Mouse (Mus musculus) hindbrain, embryonic 13.5 days (tissue): ENCODE measurements around the gene Ano1. TPM values are rescaled to one million over a fixed set of nuclear protein-coding genes. Genes with fewer than 3 reads are reported as not detected.

Experiments used
- ATAC-seq: fragments of 200-750 bp; cut with Nextera tagmentation; 2 replicates; pipeline ENCODE4 v1.8.0; 2017; ENCODE audit warnings: moderate TSS enrichment; ENCODE audit not compliant: low FRiP score
- H3K27ac ChIP-seq: fragments of 300-500 bp; sonication (generic); 2 replicates; pipeline ENCODE4 v1.5.1; 2015; ENCODE audit warnings: inconsistent platforms, mild to moderate bottlenecking, moderate library complexity
- H3K27me3 ChIP-seq: fragments of 300-500 bp; sonication (generic); 2 replicates; pipeline ENCODE4 v1.6.1; 2015; ENCODE audit warnings: mild to moderate bottlenecking, inconsistent platforms
- H3K36me3 ChIP-seq: fragments of 300-500 bp; sonication (generic); 2 replicates; pipeline ENCODE4 v1.6.1; 2015; ENCODE audit warnings: mild to moderate bottlenecking, inconsistent platforms
- H3K4me1 ChIP-seq: fragments of 300-500 bp; sonication (generic); replicated peaks from 2 replicates; pipeline ENCODE4 v1.6.1; 2015; ENCODE audit warnings: inconsistent platforms
- H3K4me2 ChIP-seq: fragments of 300-500 bp; sonication (generic); 2 replicates; pipeline ENCODE4 v1.6.1; 2015; ENCODE audit warnings: inconsistent platforms, mild to moderate bottlenecking, moderate library complexity
- H3K4me3 ChIP-seq: fragments of 300-500 bp; sonication (generic); 2 replicates; pipeline ENCODE4 v1.5.1; 2015; ENCODE audit warnings: mild to moderate bottlenecking, inconsistent platforms
- H3K9ac ChIP-seq: fragments of 300-500 bp; sonication (generic); 2 replicates; pipeline ENCODE4 v1.6.1; 2015; ENCODE audit warnings: mild to moderate bottlenecking, inconsistent platforms
- H3K9me3 ChIP-seq: fragments of 300-500 bp; sonication (generic); 2 replicates; pipeline ENCODE4 v1.6.1; 2016; ENCODE audit warnings: inconsistent platforms
- WGBS: fragments of 180-500 bp; shearing (Covaris S2); methylation state at CpG from one replicate; pipeline ENCODE4 v1.1.7; 2015; 5-methylcytosine and 5-hydroxymethylcytosine counted together
- polyA plus RNA-seq: library from polyadenylated mRNA; unstranded; fragments of >200 nt; fragmentation: Nextera tagmentation; extraction: Ambion mirVana; gene quantifications from 2 replicates; pipeline ENCODE4 v1.2.1, GENCODE M21; 2015

Gene Ano1
- polyA plus RNA-seq, 1 experiment from 2014 or later: 5.0 TPM

DNA sequence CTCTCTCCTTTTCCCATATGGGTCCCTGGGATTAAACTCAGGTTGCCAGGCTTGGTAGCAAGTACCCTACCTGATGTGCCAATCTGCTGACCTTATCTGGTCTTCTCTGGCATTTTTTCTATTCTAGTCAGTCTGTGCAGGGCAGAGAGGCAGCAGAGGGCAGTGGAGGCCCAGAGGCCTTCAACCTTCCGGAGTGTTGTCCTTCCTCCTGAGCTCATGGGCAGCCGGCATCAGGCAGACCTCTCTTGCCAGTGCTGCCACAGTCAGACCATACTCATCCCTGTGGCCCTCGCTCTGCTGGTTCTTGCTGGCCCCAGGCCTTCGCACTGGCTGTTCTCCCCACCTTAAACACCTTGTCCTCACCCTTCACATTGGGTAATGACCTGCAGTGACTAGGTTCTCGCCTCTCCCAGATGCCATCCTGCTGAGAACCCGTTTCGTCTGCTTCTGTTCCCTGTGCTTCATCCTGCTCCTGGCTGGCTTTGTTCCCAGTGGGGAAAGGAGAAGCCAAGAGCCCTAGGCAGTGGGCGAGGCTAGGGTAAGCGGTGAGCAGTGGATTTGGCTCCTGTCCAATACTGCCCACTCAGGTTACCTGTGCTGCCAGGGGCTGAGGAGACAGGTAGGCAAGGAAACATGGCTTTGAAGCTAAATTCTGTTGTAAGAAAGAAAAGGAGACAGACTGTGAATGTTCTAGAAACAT lies 188.2 kb downstream of the Ano1 start:
- H3K4me1 ChIP-seq: no peaks in the 10 kb centered on the region
- no peak overlapping the region for H3K4me3 ChIP-seq
- no peak overlapping the region for H3K27ac ChIP-seq
- H3K9ac ChIP-seq: no peak overlapping the region
- H3K9me3 ChIP-seq: no peaks in the 10 kb centered on the region
- H3K36me3 ChIP-seq: no peaks in the 10 kb centered on the region
- no peak for ATAC-seq
- WGBS: 66% methylated on average over 9 of the region's 9 CpGs
- peaks cover 22% of the 10 kb centered on the region; the same call in 1 of the 2 replicates for H3K27me3 ChIP-seq
- H3K4me2 ChIP-seq: no peak overlapping the region

DNA sequence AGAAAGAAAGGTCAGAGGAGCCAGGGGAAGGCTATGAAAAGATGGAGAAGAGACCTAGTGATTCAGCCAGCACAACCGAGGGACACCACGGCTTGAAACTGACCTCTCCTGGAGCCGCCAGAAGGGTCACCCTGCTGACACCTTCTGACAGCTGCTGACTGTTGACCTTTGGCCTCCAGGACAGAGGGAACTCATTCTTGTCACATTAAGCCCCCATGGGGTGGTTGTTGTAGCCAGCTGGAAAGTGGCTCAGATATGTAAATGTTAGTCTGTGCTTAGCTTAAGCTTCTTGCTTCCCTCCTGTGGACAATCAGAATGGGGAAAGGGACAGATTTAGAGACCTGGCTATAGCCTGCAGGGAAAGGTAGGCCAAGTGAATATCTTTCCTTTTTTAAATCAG lies 189.8 kb downstream of the Ano1 start:
- no peaks in the 10 kb centered on the region for H3K36me3 ChIP-seq
- H3K9ac ChIP-seq: no peak overlapping the region
- H3K9me3 ChIP-seq: no peaks in the 10 kb centered on the region
- no peak overlapping the region for H3K4me3 ChIP-seq
- ATAC-seq: no peak
- no peak overlapping the region for H3K4me2 ChIP-seq
- peaks cover 18% of the 10 kb centered on the region; the same call in 1 of the 2 replicates for H3K27me3 ChIP-seq
- 0% methylated on average over 3 of the region's 3 CpGs for WGBS
- no peaks in the 10 kb centered on the region for H3K4me1 ChIP-seq
- no peak overlapping the region for H3K27ac ChIP-seq

DNA sequence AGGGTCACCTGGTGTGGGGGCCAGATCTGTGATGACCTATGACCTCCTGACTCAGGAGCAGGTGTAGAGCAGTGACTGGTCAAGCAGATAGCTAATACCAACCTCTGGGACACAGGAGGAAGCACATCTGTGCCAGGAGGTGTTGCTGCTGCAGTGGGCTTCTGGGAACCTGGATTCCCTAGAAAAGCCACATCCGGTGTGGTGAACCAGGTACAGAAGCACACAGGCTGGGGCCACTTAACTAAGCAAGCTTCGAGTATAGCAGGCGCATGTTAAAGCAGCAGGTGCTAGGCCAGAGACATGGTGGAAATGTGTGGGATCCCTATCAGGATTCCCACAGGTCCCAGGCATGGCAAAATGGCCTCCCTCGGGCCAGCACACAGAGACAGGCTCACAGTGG lies 191.2 kb downstream of the Ano1 start:
- Histone ChIP-seq H3K27ac (no peak overlapping the region), H3K9ac (no peak overlapping the region), H3K9me3 (no peaks in the 10 kb centered on the region), H3K36me3 (no peaks in the 10 kb centered on the region), H3K4me3 (no peak overlapping the region), H3K4me1 (no peaks in the 10 kb centered on the region), H3K27me3 (peaks cover 27% of the 10 kb centered on the region), H3K4me2 (no peak overlapping the region)
- 92% methylated on average over 4 of the region's 4 CpGs for WGBS
- ATAC-seq: no peak

- 60% methylated on average over 6 of the region's 6 CpGs for WGBS
- Histone ChIP-seq H3K9ac (no peak overlapping the region), H3K36me3 (no peaks in the 10 kb centered on the region), H3K9me3 (no peaks in the 10 kb centered on the region), H3K4me3 (no peak overlapping the region), H3K27me3 (peaks cover 23% of the 10 kb centered on the region), H3K4me2 (no peak overlapping the region), H3K4me1 (peaks cover 4% of the 10 kb centered on the region), H3K27ac (no peak overlapping the region)
- ATAC-seq: no peak
These were observed 193.2 kb downstream of the Ano1 start for GRCm38 (mm10) chr7:144558552-144558951.

GRCm38 (mm10) chr7:144554123-144554472 lies 197.7 kb downstream of the Ano1 start:
- H3K27ac ChIP-seq: peak overlapping the region; percentile 82
- no peaks in the 10 kb centered on the region for H3K9me3 ChIP-seq
- peak overlapping the region; percentile 97 for H3K9ac ChIP-seq
- 29% methylated on average over 8 of the region's 8 CpGs for WGBS
- peaks cover 35% of the 10 kb centered on the region for H3K4me1 ChIP-seq
- H3K36me3 ChIP-seq: peaks cover 24% of the 10 kb centered on the region
- peak overlapping the region; percentile 94 for H3K4me3 ChIP-seq
- peak overlapping the region; percentile 85 for H3K4me2 ChIP-seq
- ATAC-seq: no peak
- H3K27me3 ChIP-seq: peaks cover 17% of the 10 kb centered on the region

DNA sequence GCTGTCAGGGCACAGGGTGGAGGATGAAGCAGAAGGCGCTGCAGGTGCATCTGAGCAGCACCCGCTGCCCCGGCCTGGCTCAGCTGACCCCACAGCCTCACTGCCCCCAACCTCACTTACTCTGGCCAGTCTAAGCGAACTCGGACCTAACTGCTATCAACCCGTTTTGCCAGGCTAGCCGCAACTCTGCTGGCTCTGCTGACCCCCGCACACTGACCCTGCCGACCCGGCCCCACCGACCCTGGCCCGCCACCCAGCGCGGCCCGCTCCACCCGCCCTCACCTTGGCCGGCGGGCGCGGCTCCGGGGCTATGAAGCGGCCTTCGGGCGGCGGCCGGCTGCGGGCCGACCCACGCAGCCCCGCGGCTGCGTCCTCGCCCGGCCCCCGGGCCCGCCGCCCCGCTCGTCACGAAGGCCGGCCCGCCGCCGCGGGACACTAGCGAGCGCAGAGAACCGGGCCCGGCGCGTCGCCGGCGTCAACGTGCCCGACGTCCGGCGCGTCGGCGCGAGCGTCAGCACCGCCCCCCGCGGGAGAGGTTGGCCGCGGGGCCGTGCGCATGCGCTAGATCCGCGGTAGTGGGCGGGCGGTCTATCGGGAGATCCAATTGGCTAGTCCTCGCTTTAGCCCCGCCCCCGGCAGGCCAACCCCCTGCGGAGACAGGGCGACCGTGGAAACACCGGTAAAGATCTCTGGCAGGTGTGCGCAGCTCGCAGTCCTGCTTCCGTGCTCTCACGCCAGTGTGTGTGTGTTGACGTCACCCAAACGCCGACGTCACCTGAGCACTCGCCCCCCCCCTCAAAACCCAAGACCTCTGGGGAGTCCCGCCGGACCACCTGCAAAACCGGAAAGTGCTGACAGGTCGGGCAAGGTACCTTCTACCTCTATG lies 198.3 kb downstream of the Ano1 start, which contains the start of gene Ppfia1:
Ppfia1 (minus strand) TSS at position 493 of the 886 bp plus-strand sequence.
- Histone ChIP-seq H3K27ac (peak within 1 kb of the TSS; percentile 82), H3K4me2 (peak within 1 kb of the TSS; percentile 85), H3K9ac (peak within 1 kb of the TSS; percentile 97), H3K4me3 (peak within 1 kb of the TSS; percentile 94), H3K9me3 (no peaks in the 10 kb centered on the region), H3K36me3 (peaks cover 28% of the 10 kb centered on the region), H3K4me1 (peaks cover 35% of the 10 kb centered on the region), H3K27me3 (peaks cover 17% of the 10 kb centered on the region)
- peak; percentile 95 for ATAC-seq
- under 1% methylated on average over 88 of the region's 97 CpGs for WGBS

DNA sequence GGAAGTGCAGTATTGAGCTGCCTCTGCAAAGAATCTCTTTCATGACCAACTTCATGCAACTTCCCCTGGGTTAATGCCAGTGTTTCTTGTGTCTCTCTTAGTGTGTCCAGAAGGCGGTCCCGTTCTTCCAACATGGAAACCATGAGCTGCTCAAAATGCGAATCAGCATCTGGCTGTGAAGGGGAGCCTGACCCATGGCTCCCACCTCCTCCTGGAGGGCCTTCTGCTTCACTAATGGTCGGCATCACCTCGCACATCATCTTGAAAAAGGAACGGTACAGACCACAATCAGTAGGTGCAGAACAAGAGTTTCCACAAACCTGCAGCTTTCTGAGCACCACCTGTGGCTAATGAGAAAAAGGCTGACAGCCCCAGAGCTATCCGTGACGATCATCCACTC lies 199.5 kb downstream of the Ano1 start:
- H3K9me3 ChIP-seq: no peaks in the 10 kb centered on the region
- 87% methylated on average over 8 of the region's 8 CpGs for WGBS
- peak overlapping the region; percentile 97 for H3K9ac ChIP-seq
- peaks cover 28% of the 10 kb centered on the region for H3K36me3 ChIP-seq
- ATAC-seq: no peak
- peak overlapping the region; percentile 85 for H3K4me2 ChIP-seq
- peak overlapping the region; percentile 94 for H3K4me3 ChIP-seq
- peaks cover 35% of the 10 kb centered on the region for H3K4me1 ChIP-seq
- H3K27ac ChIP-seq: no peak overlapping the region
- H3K27me3 ChIP-seq: peaks cover 17% of the 10 kb centered on the region

DNA sequence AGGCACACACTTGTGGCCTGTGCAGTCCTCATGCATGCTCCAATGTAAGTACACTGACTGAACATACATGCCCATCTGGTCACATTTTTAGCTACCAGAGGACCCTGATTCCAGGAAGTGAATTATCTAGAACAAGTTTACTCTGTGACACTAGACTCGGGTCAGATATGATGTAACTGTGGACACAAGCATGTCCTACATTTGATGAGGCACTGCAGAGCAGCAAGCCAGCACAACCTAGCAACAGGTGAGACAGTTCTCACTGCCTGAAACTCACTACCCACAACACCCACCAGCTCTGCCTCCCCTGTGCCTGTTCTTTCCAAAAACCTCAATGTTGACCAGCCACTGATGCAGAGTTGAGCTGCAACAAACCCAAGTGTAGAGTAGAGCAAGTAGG lies 201.0 kb downstream of the Ano1 start:
- Histone ChIP-seq H3K27ac (no peak overlapping the region), H3K36me3 (peaks cover 39% of the 10 kb centered on the region), H3K9me3 (no peaks in the 10 kb centered on the region), H3K9ac (no peak overlapping the region), H3K4me2 (no peak overlapping the region), H3K27me3 (peaks cover 8% of the 10 kb centered on the region), H3K4me3 (no peak overlapping the region), H3K4me1 (peaks cover 37% of the 10 kb centered on the region)
- 97% methylated on average over 1 of the region's 1 CpGs for WGBS
- ATAC-seq: no peak

DNA sequence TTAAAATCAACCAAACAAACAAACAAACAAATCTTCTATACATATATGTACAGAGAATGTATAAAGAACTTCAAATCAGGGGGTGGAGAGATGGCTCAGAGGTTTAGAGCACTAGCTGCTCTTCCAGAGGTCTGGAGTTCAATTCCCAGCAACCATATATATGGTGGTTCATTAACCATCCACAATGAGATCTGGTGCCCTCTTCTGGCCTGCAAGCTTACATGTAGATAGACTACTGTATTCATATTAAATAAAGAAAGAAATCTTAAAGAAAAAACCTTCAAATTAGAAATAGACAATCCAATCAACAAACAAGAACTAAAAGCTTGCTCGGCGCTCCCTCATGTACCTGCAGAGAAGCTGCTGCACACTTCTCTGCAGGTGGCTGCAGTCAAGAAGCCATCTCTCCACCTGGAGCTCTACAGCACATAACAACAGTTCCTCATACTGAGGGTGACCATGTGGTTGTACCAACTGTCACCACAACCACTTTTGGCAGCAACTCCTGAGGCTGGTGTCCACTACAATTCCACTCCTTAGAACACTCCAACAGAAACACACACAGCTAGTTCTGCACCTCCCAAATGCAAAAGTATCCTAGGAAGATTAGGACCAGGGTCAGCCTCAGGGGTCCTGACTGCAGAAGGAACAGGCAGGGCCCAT lies 201.7 kb downstream of the Ano1 start:
- no peaks in the 10 kb centered on the region for H3K9me3 ChIP-seq
- no peak overlapping the region for H3K27ac ChIP-seq
- peaks cover under 1% of the 10 kb centered on the region; the same call in 1 of the 2 replicates for H3K27me3 ChIP-seq
- H3K9ac ChIP-seq: no peak overlapping the region
- 99% methylated on average over 2 of the region's 2 CpGs for WGBS
- H3K36me3 ChIP-seq: peaks cover 40% of the 10 kb centered on the region
- no peak overlapping the region for H3K4me3 ChIP-seq
- ATAC-seq: no peak
- no peak overlapping the region for H3K4me2 ChIP-seq
- H3K4me1 ChIP-seq: peaks cover 40% of the 10 kb centered on the region

GRCm38 (mm10) chr7:144545231-144545630 lies 206.5 kb downstream of the Ano1 start:
- 86% methylated on average over 3 of the region's 3 CpGs for WGBS
- Histone ChIP-seq H3K9ac (no peak overlapping the region), H3K27ac (no peak overlapping the region)

GRCm38 (mm10) chr7:144541351-144541750 lies 210.4 kb downstream of the Ano1 start:
- no peak for ATAC-seq
- H3K4me1 ChIP-seq: peaks cover 18% of the 10 kb centered on the region
- no peak overlapping the region for H3K4me3 ChIP-seq
- H3K9me3 ChIP-seq: no peaks in the 10 kb centered on the region
- WGBS: 96% methylated on average over 5 of the region's 5 CpGs
- no peak overlapping the region for H3K9ac ChIP-seq
- H3K27ac ChIP-seq: no peak overlapping the region
- no peak overlapping the region for H3K4me2 ChIP-seq
- no peaks in the 10 kb centered on the region for H3K27me3 ChIP-seq
- peaks cover 6% of the 10 kb centered on the region; the same call in 1 of the 2 replicates for H3K36me3 ChIP-seq

More at GRCm38 (mm10) chr7:144545231-144545630, 206.5 kb downstream of the Ano1 start:
- H3K4me2 ChIP-seq: no peak overlapping the region
- peaks cover 27% of the 10 kb centered on the region for H3K36me3 ChIP-seq
- H3K4me1 ChIP-seq: peaks cover 7% of the 10 kb centered on the region
- H3K9me3 ChIP-seq: no peaks in the 10 kb centered on the region
- H3K27me3 ChIP-seq: no peaks in the 10 kb centered on the region
- no peak for ATAC-seq
- no peak overlapping the region for H3K4me3 ChIP-seq

GRCm38 (mm10) chr7:144539146-144539545 lies 212.6 kb downstream of the Ano1 start:
- no peaks in the 10 kb centered on the region for H3K36me3 ChIP-seq
- no peak overlapping the region for H3K4me2 ChIP-seq
- H3K9me3 ChIP-seq: no peaks in the 10 kb centered on the region
- H3K27ac ChIP-seq: no peak overlapping the region
- no peak for ATAC-seq
- H3K4me1 ChIP-seq: peaks cover 12% of the 10 kb centered on the region
- no peak overlapping the region for H3K4me3 ChIP-seq
- 88% methylated on average over 2 of the region's 2 CpGs for WGBS
- no peaks in the 10 kb centered on the region for H3K27me3 ChIP-seq
- H3K9ac ChIP-seq: no peak overlapping the region
